Mouse (Mus musculus): ENCODE measurements around the gene Dclre1a.

DNA sequence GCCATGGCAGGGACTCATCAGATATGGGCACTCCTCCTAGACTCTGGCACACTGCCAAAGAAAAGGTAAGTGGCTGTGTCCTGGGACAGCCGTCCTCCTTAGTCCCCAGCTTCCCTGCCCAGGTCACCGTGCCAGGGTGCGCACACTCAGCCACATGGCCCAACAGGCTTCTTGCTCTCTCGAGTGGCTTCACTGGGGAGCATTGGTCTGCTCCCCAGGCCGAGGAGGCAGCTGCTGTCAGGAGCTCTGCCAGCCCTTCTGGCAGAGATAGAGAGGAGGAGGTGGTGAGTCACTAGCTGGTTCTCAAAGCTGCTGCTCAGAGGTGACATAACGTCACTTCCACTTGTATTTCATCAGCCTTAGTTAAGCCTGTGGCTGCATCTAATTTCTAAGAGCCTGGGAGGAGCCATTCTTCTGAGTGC, 40.2 kb upstream of the Dclre1a start:
- no peak for TF ChIP-seq POLR2A (IDR thresholded peaks at IDR 0.05; ENCODE audit: control insufficient read depth, extremely low read depth, insufficient read depth, low read length, poor library complexity)
- TF ChIP-seq CTCF (IDR thresholded peaks at IDR 0.05; ENCODE audit: borderline replicate concordance, control insufficient read depth, extremely low read depth, insufficient read depth, low read length, poor library complexity), result no peak
